In the genomic region with DNA sequence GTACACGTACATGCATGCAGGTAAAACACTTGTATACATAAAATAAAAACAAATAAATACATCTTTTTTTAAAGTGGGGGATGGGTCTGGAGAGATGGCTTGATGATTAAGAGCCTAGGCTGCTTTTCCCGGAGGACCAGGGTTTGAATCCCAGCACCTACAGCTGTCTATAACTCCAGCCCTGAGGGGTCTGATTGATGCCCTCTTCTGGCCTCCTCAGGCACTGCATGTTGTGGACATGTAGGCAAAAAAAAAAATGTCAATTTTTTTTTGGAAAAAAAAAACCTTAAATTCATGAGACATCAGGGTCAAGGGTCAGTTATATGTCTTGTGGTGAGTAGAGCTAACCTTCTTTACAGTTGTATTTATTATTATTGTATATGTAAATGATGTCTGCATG, we compare ENCODE assay signal across 12 mouse cellular contexts. TPM values are rescaled to one million over a fixed set of nuclear protein-coding genes. Genes with fewer than 3 reads are reported as not detected.
DNase-seq lines count a peak whose midpoint lies in the region; ATAC-seq and TF ChIP-seq lines count a peak whose summit lies in the region.
"Had no signal": no experiment of that assay in that cellular context is flagged by ENCODE, and none has a peak within 500 bp of the region (broad histone marks: within the 10 kb centered on the region; RNA-seq: fewer than 3 reads in every experiment).

No protein-coding gene starts in this region.

- peak; percentile 68 for TF ChIP-seq CTCF in layer of hippocampus, adult 2 months (conservative IDR thresholded peaks at IDR 0.05)

- DNase-seq in layer of hippocampus, adult 2 months (ENCODE audit: low spot score in 2 of 2) = no peak
- no peak for DNase-seq in layer of hippocampus, adult 9-10 months (ENCODE audit: low spot score)
- DNase-seq in thymus, postnatal 14 days = peak; percentile 40
- no peak for DNase-seq in thymus, postnatal 0 days (ENCODE audit: low spot score)
- no peak for DNase-seq in frontal cortex, adult 2 months (ENCODE audit: extremely low spot score in 1 of 2, low spot score in 1 of 2)
- no peak for DNase-seq in gastrocnemius, postnatal 4 days (ENCODE audit: low spot score in 2 of 2)
- DNase-seq: gastrocnemius, postnatal 14 days had no signal

- H3K27ac ChIP-seq in layer of hippocampus, adult 2 months = no peak overlapping the region
- H3K27ac ChIP-seq: embryonic facial prominence, embryonic 15.5 days; macrophage had no signal

- ATAC-seq in common myeloid progenitor, adult 5-6 weeks (replicated peaks; ENCODE audit: low read depth, poor library complexity, severe bottlenecking) = 0 out of 2 replicates have a peak, but pooled peaks have one; percentile 39

- no peak overlapping the region for H3K4me3 ChIP-seq in layer of hippocampus, adult 2 months
- H3K4me3 ChIP-seq: embryonic facial prominence, embryonic 15.5 days had no signal

RNA-seq across cellular contexts. Expression of gene Akap5, which starts 34.4 kb away (rescaled TPM):
- 10 to 100 TPM; 61.5 to 63.0 TPM for total RNA-seq in layer of hippocampus, adult 2 months (2021)
- 0.21 and 0.38 TPM in 2 replicates for polyA plus RNA-seq in thymus, postnatal 0 days (2015; fragmentation: Nextera tagmentation; extraction: Ambion mirVana)
- 0.87 and 1.4 TPM in 2 replicates for total RNA-seq in common myeloid progenitor, adult 5-6 weeks (2017)
- 41.2 and 42.3 TPM in 2 replicates for polyA plus RNA-seq in frontal cortex, adult 2 months (2012; rRNA removed)
- total RNA-seq in gastrocnemius, postnatal 4 days (2021) = 1 to 10 TPM; 1.6 to 1.7 TPM

RNA-seq across cellular contexts. Expression of gene Mthfd1, which starts 35.2 kb away (rescaled TPM):
- total RNA-seq in layer of hippocampus, adult 2 months (2021) = 10 to 100 TPM; 42.6 to 47.5 TPM
- 57.6 and 65.8 TPM in 2 replicates for polyA plus RNA-seq in thymus, postnatal 0 days (2015; fragmentation: Nextera tagmentation; extraction: Ambion mirVana)
- total RNA-seq in common myeloid progenitor, adult 5-6 weeks (2017) = 213 and 248 TPM in 2 replicates
- 33.9 and 34.3 TPM in 2 replicates for polyA plus RNA-seq in frontal cortex, adult 2 months (2012; rRNA removed)
- 10 to 100 TPM; 22.9 to 25.5 TPM for total RNA-seq in gastrocnemius, postnatal 4 days (2021)

RNA-seq across cellular contexts. Expression of gene Tex21, which starts 43.7 kb away (rescaled TPM):
- total RNA-seq in layer of hippocampus, adult 2 months (2021) = not detected
- polyA plus RNA-seq in thymus, postnatal 0 days (2015; fragmentation: Nextera tagmentation; extraction: Ambion mirVana) = 0.06 TPM in 1 of 2 replicates, not detected in the other
- 1.2 TPM in 1 of 2 replicates, not detected in the other for total RNA-seq in common myeloid progenitor, adult 5-6 weeks (2017)
- not detected in 2 replicates for polyA plus RNA-seq in frontal cortex, adult 2 months (2012; rRNA removed)
- not detected for total RNA-seq in gastrocnemius, postnatal 4 days (2021)
- total RNA-seq: gastrocnemius, postnatal 14 days; hematopoietic stem cell, adult 5-6 weeks; left cerebral cortex, postnatal 25 days had no signal
- polyA plus RNA-seq: embryonic facial prominence, embryonic 15.5 days; macrophage had no signal

Comparison
In these comparisons a context has a peak if more than half of its experiments do, and no peak if none do; other contexts are left out.
1. RNA of gene Akap5, which starts 34.4 kb away (total RNA-seq): 61.5 to 63.0 TPM in layer of hippocampus, adult 2 months; 1.6 to 1.7 TPM in gastrocnemius, postnatal 4 days and 0.87 to 1.4 TPM in common myeloid progenitor, adult 5-6 weeks; every median in the first group is over 10 times any median in the second.